Mouse (Mus musculus) hindbrain, embryonic 15.5 days (tissue): ENCODE measurements around the gene Tmem63a. TPM values are rescaled to one million over a fixed set of nuclear protein-coding genes. Genes with fewer than 3 reads are reported as not detected.
A peak's percentile ranks its signal among the peaks of the same experiment; 100 is the strongest.
"Not testable (repeated sequence)": the region's sequence is repeated elsewhere in the genome, so short reads cannot be mapped to it uniquely, and the experiment has no call there.

Experiments
- ATAC-seq: fragments of 200-750 bp; cut with Nextera tagmentation; 2 replicates; pipeline ENCODE4 v1.8.0; 2017; ENCODE audit warnings: low read depth, moderate number of reproducible peaks, moderate TSS enrichment; ENCODE audit not compliant: low FRiP score
- H3K27ac ChIP-seq: fragments of 300-500 bp; sonication (generic); replicated peaks from 2 replicates; pipeline ENCODE4 v1.5.1; 2015; ENCODE audit warnings: mild to moderate bottlenecking, inconsistent platforms
- H3K27me3 ChIP-seq: fragments of 300-500 bp; sonication (generic); 2 replicates; pipeline ENCODE4 v1.6.1; 2015; ENCODE audit warnings: control low read depth, inconsistent platforms
- H3K36me3 ChIP-seq: fragments of 300-500 bp; sonication (generic); 2 replicates; pipeline ENCODE4 v1.6.1; 2015; ENCODE audit warnings: control low read depth, inconsistent platforms
- H3K4me1 ChIP-seq: fragments of 300-500 bp; sonication (generic); replicated peaks from 2 replicates; pipeline ENCODE4 v1.6.1; 2015; ENCODE audit warnings: control low read depth, inconsistent platforms
- H3K4me2 ChIP-seq: fragments of 300-500 bp; sonication (generic); 2 replicates; pipeline ENCODE4 v1.6.1; 2015; ENCODE audit warnings: moderate library complexity, mild to moderate bottlenecking, inconsistent platforms
- H3K4me3 ChIP-seq: fragments of 300-500 bp; sonication (generic); 2 replicates; pipeline ENCODE4 v1.5.1; 2015; ENCODE audit warnings: mild to moderate bottlenecking, inconsistent platforms
- H3K9ac ChIP-seq: fragments of 300-500 bp; sonication (generic); 2 replicates; pipeline ENCODE4 v1.6.1; 2015; ENCODE audit warnings: inconsistent platforms
- H3K9me3 ChIP-seq: fragments of 300-500 bp; sonication (generic); 2 replicates; pipeline ENCODE4 v1.6.1; 2016; ENCODE audit warnings: control low read depth, inconsistent platforms
- WGBS: fragments of 180-500 bp; shearing (Covaris S2); methylation state at CpG from one replicate; pipeline ENCODE4 v1.1.7; 2015; 5-methylcytosine and 5-hydroxymethylcytosine counted together
- polyA plus RNA-seq: library from polyadenylated mRNA; unstranded; fragments of >200 nt; fragmentation: Nextera tagmentation; extraction: Ambion mirVana; gene quantifications from 2 replicates; pipeline ENCODE4 v1.2.1, GENCODE M21; 2015

Gene Tmem63a
- polyA plus RNA-seq, 1 experiment from 2014 or later: 2.4 TPM

GRCm38 (mm10) chr1:180974126-180974746, 32.1 kb downstream of the Tmem63a start:
- 0 out of 2 replicates have a peak, but pooled peaks have one; percentile 45 for ATAC-seq
- no peaks in the 10 kb centered on the region for H3K36me3 ChIP-seq
- 65% methylated on average over 14 of the region's 14 CpGs for whole genome bisulfite sequencing

GRCm38 (mm10) chr1:180976110-180976679, 34.1 kb downstream of the Tmem63a start:
- H3K36me3 ChIP-seq: no peaks in the 10 kb centered on the region
- no peak overlapping the region for H3K4me2 ChIP-seq
- H3K9me3 ChIP-seq: no peaks in the 10 kb centered on the region
- no peak overlapping the region for H3K27ac ChIP-seq
- no peak overlapping the region for H3K4me3 ChIP-seq
- no peaks in the 10 kb centered on the region for H3K4me1 ChIP-seq
- H3K27me3 ChIP-seq: no peaks in the 10 kb centered on the region
- WGBS: 62% methylated on average over 4 of the region's 4 CpGs
- H3K9ac ChIP-seq: no peak overlapping the region
- no peak for ATAC-seq

More at GRCm38 (mm10) chr1:180974126-180974746, 32.1 kb downstream of the Tmem63a start:
- Histone ChIP-seq H3K4me1 (no peaks in the 10 kb centered on the region), H3K4me2 (no peak overlapping the region), H3K4me3 (no peak overlapping the region), H3K9me3 (no peaks in the 10 kb centered on the region), H3K9ac (no peak overlapping the region), H3K27ac (no peak overlapping the region), H3K27me3 (no peaks in the 10 kb centered on the region)

GRCm38 (mm10) chr1:180979484-180980251, 37.5 kb downstream of the Tmem63a start:
- Histone ChIP-seq H3K4me3 (no peak overlapping the region), H3K9me3 (no peaks in the 10 kb centered on the region), H3K27me3 (no peaks in the 10 kb centered on the region), H3K4me1 (no peaks in the 10 kb centered on the region), H3K9ac (no peak overlapping the region), H3K4me2 (no peak overlapping the region), H3K27ac (no peak overlapping the region), H3K36me3 (no peaks in the 10 kb centered on the region)
- no peak for ATAC-seq
- WGBS: 87% methylated on average over 24 of the region's 24 CpGs

- Histone ChIP-seq H3K36me3 (no peaks in the 10 kb centered on the region), H3K4me2 (no peak overlapping the region), H3K4me1 (no peaks in the 10 kb centered on the region), H3K27me3 (no peaks in the 10 kb centered on the region), H3K9ac (no peak overlapping the region), H3K27ac (no peak overlapping the region), H3K4me3 (no peak overlapping the region), H3K9me3 (no peaks in the 10 kb centered on the region)
- ATAC-seq: no peak
- WGBS: 65% methylated on average over 2 of the region's 2 CpGs
These were observed 38.3 kb downstream of the Tmem63a start for GRCm38 (mm10) chr1:180980464-180980863.

GRCm38 (mm10) chr1:180981298-180982046, 39.3 kb downstream of the Tmem63a start:
- ATAC-seq, H3K27me3 ChIP-seq, H3K9ac ChIP-seq, H3K4me2 ChIP-seq, H3K27ac ChIP-seq, H3K4me3 ChIP-seq, H3K4me1 ChIP-seq, H3K36me3 ChIP-seq, H3K9me3 ChIP-seq: not testable (repeated sequence)
- WGBS: 80% methylated on average over 7 of the region's 7 CpGs

GRCm38 (mm10) chr1:180986701-180987100, 44.6 kb downstream of the Tmem63a start:
- Histone ChIP-seq H3K4me3 (no peak overlapping the region), H3K9me3 (no peaks in the 10 kb centered on the region), H3K27ac (no peak overlapping the region), H3K4me1 (no peaks in the 10 kb centered on the region), H3K27me3 (no peaks in the 10 kb centered on the region), H3K9ac (no peak overlapping the region), H3K4me2 (no peak overlapping the region), H3K36me3 (no peaks in the 10 kb centered on the region)
- no peak for ATAC-seq
- WGBS: 94% methylated on average over 8 of the region's 8 CpGs

- Histone ChIP-seq H3K4me1 (no peaks in the 10 kb centered on the region), H3K27me3 (no peaks in the 10 kb centered on the region), H3K9ac (no peak overlapping the region), H3K36me3 (no peaks in the 10 kb centered on the region), H3K4me3 (no peak overlapping the region), H3K4me2 (peak overlapping the region; percentile 29; the same call in 1 of the 2 replicates), H3K27ac (no peak overlapping the region), H3K9me3 (no peaks in the 10 kb centered on the region)
- peak; percentile 45; the same call in 1 of the 2 replicates for ATAC-seq
- WGBS: under 1% methylated on average over 9 of the region's 9 CpGs
These were observed 45.6 kb downstream of the Tmem63a start for GRCm38 (mm10) chr1:180987759-180988158.

GRCm38 (mm10) chr1:180990671-180991070, 48.5 kb downstream of the Tmem63a start:
- WGBS: 74% methylated on average over 3 of the region's 3 CpGs
- Histone ChIP-seq H3K27me3 (no peaks in the 10 kb centered on the region), H3K4me2 (no peak overlapping the region), H3K9me3 (no peaks in the 10 kb centered on the region), H3K27ac (no peak overlapping the region), H3K36me3 (no peaks in the 10 kb centered on the region), H3K4me1 (no peaks in the 10 kb centered on the region), H3K9ac (no peak overlapping the region), H3K4me3 (no peak overlapping the region)
- ATAC-seq: no peak

- no peaks in the 10 kb centered on the region for H3K27me3 ChIP-seq
- no peaks in the 10 kb centered on the region for H3K4me1 ChIP-seq
- no peaks in the 10 kb centered on the region for H3K9me3 ChIP-seq
- 66% methylated on average over 3 of the region's 3 CpGs for WGBS
- H3K4me2 ChIP-seq: no peak overlapping the region
- H3K27ac ChIP-seq: no peak overlapping the region
- no peak overlapping the region for H3K4me3 ChIP-seq
- H3K9ac ChIP-seq: no peak overlapping the region
- ATAC-seq: no peak
- H3K36me3 ChIP-seq: no peaks in the 10 kb centered on the region
These were observed 50.0 kb downstream of the Tmem63a start for GRCm38 (mm10) chr1:180992142-180992541.

GRCm38 (mm10) chr1:181000501-181001092, 58.5 kb downstream of the Tmem63a start:
- Histone ChIP-seq H3K4me3 (no peak overlapping the region), H3K4me1 (no peaks in the 10 kb centered on the region), H3K27me3 (no peaks in the 10 kb centered on the region), H3K9ac (no peak overlapping the region), H3K36me3 (no peaks in the 10 kb centered on the region), H3K4me2 (no peak overlapping the region), H3K9me3 (no peaks in the 10 kb centered on the region), H3K27ac (no peak overlapping the region)
- 44% methylated on average over 10 of the region's 10 CpGs for WGBS
- ATAC-seq: no peak

- no peak overlapping the region for H3K9ac ChIP-seq
- no peak for ATAC-seq
- 92% methylated on average over 3 of the region's 3 CpGs for WGBS
These were observed 59.1 kb downstream of the Tmem63a start for GRCm38 (mm10) chr1:181001217-181001616.

More at GRCm38 (mm10) chr1:181001217-181001616, 59.1 kb downstream of the Tmem63a start:
- Histone ChIP-seq H3K9me3 (no peaks in the 10 kb centered on the region), H3K4me1 (no peaks in the 10 kb centered on the region), H3K36me3 (no peaks in the 10 kb centered on the region), H3K4me3 (no peak overlapping the region), H3K4me2 (no peak overlapping the region), H3K27me3 (no peaks in the 10 kb centered on the region), H3K27ac (no peak overlapping the region)
